Mouse (Mus musculus): ENCODE results near the gene Anxa3. TPM values are rescaled to one million over a fixed set of nuclear protein-coding genes. Genes with fewer than 3 reads are reported as not detected.

Gene Anxa3
- polyA plus RNA-seq, 1 experiment: not detected

DNA sequence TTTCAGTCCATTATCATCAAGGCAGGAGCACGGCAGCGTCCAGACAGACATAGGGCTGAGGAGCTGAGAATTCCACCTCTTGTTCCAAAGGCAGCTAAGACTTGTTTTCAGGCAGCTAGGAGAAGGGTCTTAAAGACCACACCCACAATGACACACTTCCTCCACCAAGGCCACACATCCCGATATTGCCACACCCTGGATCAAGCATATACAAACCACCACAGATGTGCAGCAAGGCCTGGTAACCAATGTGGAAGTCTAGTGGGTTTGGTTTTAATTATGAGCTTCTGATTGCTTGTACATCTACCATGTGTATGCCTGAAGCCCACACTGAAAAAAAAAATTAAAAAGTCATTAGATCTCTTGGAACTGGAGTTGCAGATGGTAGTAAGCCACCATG lies 95.3 kb downstream of the Anxa3 start:
- Histone ChIP-seq H3K4me3 (ENCODE audit: insufficient read depth, low read depth, low read length) (no peak overlapping the region), H3K27ac (ENCODE audit: insufficient read depth, low read depth, low read length) (no peak overlapping the region), H3K4me1 (ENCODE audit: control insufficient read depth, insufficient read depth, low read length) (no peaks in the 10 kb centered on the region)
- WGBS: 97% methylated on average over 3 of the region's 3 CpGs
- TF ChIP-seq POLR2A (IDR thresholded peaks at IDR 0.05; ENCODE audit: insufficient read depth, low read depth, low read length): no peak
- no peak for TF ChIP-seq CTCF (IDR thresholded peaks at IDR 0.05; ENCODE audit: insufficient read depth, low read depth, low read length)

DNA sequence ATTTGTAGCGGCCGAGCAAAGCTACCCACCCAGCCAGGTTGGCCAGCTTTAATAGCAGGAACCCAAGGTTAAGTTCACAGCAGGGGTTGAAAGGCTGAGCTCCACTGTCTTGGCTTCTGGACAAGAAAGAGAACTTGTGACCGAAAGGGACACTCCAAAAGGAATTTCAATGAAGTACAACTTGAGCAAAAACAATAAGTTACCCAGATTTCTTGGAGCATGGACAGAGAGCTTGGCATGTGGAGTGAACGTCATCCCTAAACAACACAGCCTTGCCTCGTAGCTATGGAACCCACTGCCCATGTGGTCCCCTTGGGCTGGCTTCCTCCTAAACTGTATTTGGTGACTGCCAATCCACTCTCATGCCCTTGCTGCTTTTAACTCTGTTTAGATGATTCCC lies 97.2 kb downstream of the Anxa3 start:
- no peak overlapping the region for H3K4me3 ChIP-seq (ENCODE audit: insufficient read depth, low read depth, low read length)
- no peak overlapping the region; the same call in 1 of the 2 replicates for H3K27ac ChIP-seq (ENCODE audit: insufficient read depth, low read depth, low read length)
- no peaks in the 10 kb centered on the region for H3K4me1 ChIP-seq (ENCODE audit: control insufficient read depth, insufficient read depth, low read length)
- WGBS: 41% methylated on average over 5 of the region's 5 CpGs
- no peak for TF ChIP-seq POLR2A (IDR thresholded peaks at IDR 0.05; ENCODE audit: insufficient read depth, low read depth, low read length)
- TF ChIP-seq CTCF (IDR thresholded peaks at IDR 0.05; ENCODE audit: insufficient read depth, low read depth, low read length): no peak

Other genes with a start within 250 kb of the Anxa3 start
- gene Bmp2k, start 204.3 kb downstream of the Anxa3 start, polyA plus RNA-seq (2012; ENCODE audit: insufficient read depth, insufficient read length, low replicate concordance, missing spikeins): 61.8 TPM in 1 of 2 replicates, not detected in the other

All from olfactory bulb, adult 2 months (tissue).